In genomic region chr1:167387310-167387709, GRCm38 (mm10) we compare ENCODE assay signal across 11 mouse cellular contexts. TPM values are rescaled to one million over a fixed set of nuclear protein-coding genes. Genes with fewer than 3 reads are reported as not detected.
DNase-seq lines count a peak whose midpoint lies in the region; ATAC-seq and TF ChIP-seq lines count a peak whose summit lies in the region.
"Had no signal": no experiment of that assay in that cellular context is flagged by ENCODE, and none has a peak within 500 bp of the region (broad histone marks: within the 10 kb centered on the region; RNA-seq: fewer than 3 reads in every experiment).

No protein-coding gene starts in this region.

- H3K9me3 ChIP-seq in erythroblast, embryonic 14.5 days (ENCODE audit: control insufficient read depth, low read length): no peaks in the 10 kb centered on the region
- H3K9me3 ChIP-seq: heart, embryonic 15.5 days; midbrain, embryonic 13.5 days had no signal

- H3K79me2 ChIP-seq in myocyte (ENCODE audit: control insufficient read depth, insufficient read depth): no peaks in the 10 kb centered on the region

- no peak overlapping the region for H3ac ChIP-seq in myocyte (ENCODE audit: control insufficient read depth, insufficient read length)

- no peak for TF ChIP-seq POLR2A in myocyte (IDR thresholded peaks at IDR 0.05; ENCODE audit: insufficient read length, low read depth)

- H3K36me3 ChIP-seq in erythroblast, embryonic 14.5 days (ENCODE audit: control insufficient read depth): peaks cover 97% of the 10 kb centered on the region
- H3K36me3 ChIP-seq in myocyte (ENCODE audit: control insufficient read depth, insufficient read depth): no peaks in the 10 kb centered on the region
- H3K36me3 ChIP-seq: heart, embryonic 15.5 days; midbrain, embryonic 13.5 days had no signal

- no peak for ATAC-seq in erythroblast, adult 5-6 weeks (replicated peaks; ENCODE audit: low FRiP score, poor library complexity, severe bottlenecking)
- ATAC-seq: midbrain, embryonic 13.5 days had no signal

- H3K4me3 ChIP-seq in erythroblast, embryonic 14.5 days (replicated peaks): peak overlapping the region; percentile 89
- H3K4me3 ChIP-seq in brown adipose tissue, adult 24 weeks (ENCODE audit: insufficient read depth, low read depth, low read length): no peak overlapping the region
- no peak overlapping the region for H3K4me3 ChIP-seq in myocyte
- H3K4me3 ChIP-seq: heart, embryonic 15.5 days; midbrain, embryonic 13.5 days had no signal

- no peaks in the 10 kb centered on the region for H3K27me3 ChIP-seq in erythroblast, embryonic 14.5 days (ENCODE audit: control insufficient read depth)
- no peaks in the 10 kb centered on the region for H3K27me3 ChIP-seq in myocyte (ENCODE audit: control insufficient read depth, insufficient read depth, insufficient read length)
- H3K27me3 ChIP-seq: heart, embryonic 15.5 days had no signal

- DNase-seq in lung, adult 18-20 months: peak; percentile 53 to 77
- DNase-seq in lung, postnatal 4 days: no peak
- DNase-seq in ovary, adult 18-20 months (ENCODE audit: low spot score): no peak
- no peak for DNase-seq in spleen, postnatal 4 days (ENCODE audit: low spot score in 2 of 2)
- DNase-seq: B cell, adult 2 months had no signal

- H3K27ac ChIP-seq in brown adipose tissue, adult 24 weeks (replicated peaks; ENCODE audit: low read depth, low read length): 0 out of 2 replicates have a peak overlapping the region, but pooled peaks have one; percentile 24
- H3K27ac ChIP-seq: heart, embryonic 15.5 days; midbrain, embryonic 13.5 days had no signal

- H3K4me1 ChIP-seq in erythroblast, embryonic 14.5 days (ENCODE audit: control insufficient read depth): peaks cover 97% of the 10 kb centered on the region
- H3K4me1 ChIP-seq in brown adipose tissue, adult 24 weeks (ENCODE audit: control insufficient read depth, insufficient read depth, insufficient read length, low read length): peaks cover 8% of the 10 kb centered on the region; the same call in 1 of the 2 replicates

- peak overlapping the region; percentile 51 for H3K4me2 ChIP-seq in myocyte (ENCODE audit: low read depth)
- H3K4me2 ChIP-seq: heart, embryonic 15.5 days; midbrain, embryonic 13.5 days had no signal

TF ChIP-seq in myocyte, 11 proteins besides CTCF, POLR2A, EP300 and RAD21:
- TF ChIP-seq POLR2AphosphoS2 (IDR thresholded peaks at IDR 0.05; ENCODE audit: insufficient read length, low read depth) (no peak), CEBPB (IDR thresholded peaks at IDR 0.05; ENCODE audit: insufficient read depth, poor library complexity, severe bottlenecking) (peak; percentile 77), MYOG (IDR thresholded peaks at IDR 0.05; ENCODE audit: control insufficient read depth in 1 of 3, insufficient read depth in 1 of 3, insufficient read length in 2 of 3, low read depth in 2 of 3) (no peak)
TF ChIP-seq in myocyte: peak in this region for 1.

RNA-seq across cellular contexts. Expression of gene Mgst3, which starts 6.3 kb away (rescaled TPM):
- 58.2 and 125 TPM in 2 replicates for polyA plus RNA-seq in erythroblast, embryonic 14.5 days (2012)
- 84.0 and 95.1 TPM in 2 replicates for total RNA-seq in erythroblast, adult 5-6 weeks (2015; ENCODE audit: low replicate concordance)
- 132 and 152 TPM in 2 replicates for total RNA-seq in erythroblast, adult 5-6 weeks (2017; ENCODE audit: low replicate concordance)
- 114 and 119 TPM in 2 replicates for polyA plus RNA-seq in brown adipose tissue, adult 24 weeks (2012; ENCODE audit: insufficient read depth, insufficient read length, missing spikeins)
- polyA plus RNA-seq in myocyte (2012; fragmentation: generic; extraction: Trizol): 62.0 TPM

RNA-seq across cellular contexts. Expression of gene Aldh9a1, which starts 37.5 kb away (rescaled TPM):
- 2.2 and 2.6 TPM in 2 replicates for polyA plus RNA-seq in erythroblast, embryonic 14.5 days (2012)
- total RNA-seq in erythroblast, adult 5-6 weeks (2015; ENCODE audit: low replicate concordance): 4.6 and 9.2 TPM in 2 replicates
- total RNA-seq in erythroblast, adult 5-6 weeks (2017; ENCODE audit: low replicate concordance): 11.1 and 11.6 TPM in 2 replicates
- polyA plus RNA-seq in brown adipose tissue, adult 24 weeks (2012; ENCODE audit: insufficient read depth, insufficient read length, missing spikeins): 63.8 and 97.0 TPM in 2 replicates
- 17.6 TPM for polyA plus RNA-seq in myocyte (2012; fragmentation: generic; extraction: Trizol)

Comparison
In these comparisons a context has a peak if more than half of its experiments do, and no peak if none do; other contexts are left out.
1. DNase-seq: peak in lung, adult 18-20 months (2 of 2); none in lung, postnatal 4 days (0 of 2), ovary, adult 18-20 months (single experiment) and spleen, postnatal 4 days (0 of 2).